Mouse (Mus musculus): ENCODE results near the gene Gm11034. TPM values are rescaled to one million over a fixed set of nuclear protein-coding genes. Genes with fewer than 3 reads are reported as not detected.

Gm11034 gene
- total RNA-seq, 4 experiments from 2014 or later: not detected

DNA sequence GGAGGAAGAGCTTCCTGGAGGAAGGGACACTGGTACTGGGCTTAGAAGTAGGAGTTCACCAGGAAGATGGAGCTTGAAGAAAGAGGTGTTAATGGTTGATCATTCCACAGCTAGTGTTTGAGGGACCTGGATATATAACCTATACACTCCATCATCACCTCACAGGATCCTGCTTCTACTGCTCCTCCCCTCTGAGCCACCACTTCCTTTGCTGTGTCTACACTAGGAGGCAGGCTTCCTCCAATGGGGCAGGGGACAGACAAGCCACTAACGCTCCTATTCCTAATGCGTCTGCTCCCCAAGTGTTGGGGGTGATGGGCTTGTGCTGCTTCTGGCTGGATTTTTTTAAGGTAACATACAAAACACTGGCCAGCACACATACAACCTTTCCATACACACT lies 2.7 kb downstream of the Gm11034 start:
- DNase-seq: no peak

- no peak for DNase-seq
Measured at GRCm38 (mm10) chr8:72210222-72210621, 3.2 kb downstream of the Gm11034 start.

DNA sequence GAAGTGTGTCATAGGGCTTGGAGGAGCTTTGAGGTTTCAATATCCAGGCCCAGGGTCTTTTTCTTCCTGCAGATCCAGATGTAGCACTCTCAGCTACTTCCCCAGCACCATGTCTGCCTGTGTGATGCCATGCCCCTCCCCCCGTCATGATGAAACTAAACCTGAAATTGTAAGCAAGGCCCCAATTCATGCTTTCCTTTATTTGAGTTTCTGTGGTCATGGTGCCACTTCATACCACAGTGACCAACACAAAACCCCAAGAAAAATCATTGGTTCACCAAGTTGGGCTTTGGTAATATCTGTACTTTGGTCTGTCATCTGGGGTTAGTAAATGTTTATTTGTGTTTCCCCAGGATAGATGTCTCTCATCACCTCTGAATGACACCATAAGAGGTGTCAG lies 4.9 kb downstream of the Gm11034 start:
- no peak for DNase-seq

GRCm38 (mm10) chr8:72197997-72198396 lies 15.4 kb downstream of the Gm11034 start:
- no peak for DNase-seq

GRCm38 (mm10) chr8:72192065-72192464 lies 21.4 kb downstream of the Gm11034 start:
- DNase-seq: no peak

DNA sequence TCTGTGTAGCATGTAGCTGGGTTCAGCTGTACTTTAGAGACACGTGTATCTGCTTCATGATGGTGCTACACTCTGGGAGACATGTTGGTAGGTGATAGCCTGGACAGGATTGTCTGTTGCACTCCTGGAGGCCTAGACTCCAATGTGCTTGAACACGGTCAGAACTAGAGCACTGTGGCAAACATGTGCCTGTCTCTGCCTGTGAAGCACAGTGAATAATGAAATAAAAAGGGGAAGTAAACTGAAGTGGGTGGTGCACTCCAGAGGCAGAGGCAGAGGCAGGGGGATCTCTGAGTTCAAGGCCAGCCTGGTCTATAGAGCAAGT lies 23.3 kb downstream of the Gm11034 start:
- no peak for DNase-seq

- no peak for DNase-seq
Measured at GRCm38 (mm10) chr8:72189417-72190214, 23.8 kb downstream of the Gm11034 start, which contains the start of gene Hsh2d. TSS of gene Hsh2d (plus strand) at chr8:72189638.

DNA sequence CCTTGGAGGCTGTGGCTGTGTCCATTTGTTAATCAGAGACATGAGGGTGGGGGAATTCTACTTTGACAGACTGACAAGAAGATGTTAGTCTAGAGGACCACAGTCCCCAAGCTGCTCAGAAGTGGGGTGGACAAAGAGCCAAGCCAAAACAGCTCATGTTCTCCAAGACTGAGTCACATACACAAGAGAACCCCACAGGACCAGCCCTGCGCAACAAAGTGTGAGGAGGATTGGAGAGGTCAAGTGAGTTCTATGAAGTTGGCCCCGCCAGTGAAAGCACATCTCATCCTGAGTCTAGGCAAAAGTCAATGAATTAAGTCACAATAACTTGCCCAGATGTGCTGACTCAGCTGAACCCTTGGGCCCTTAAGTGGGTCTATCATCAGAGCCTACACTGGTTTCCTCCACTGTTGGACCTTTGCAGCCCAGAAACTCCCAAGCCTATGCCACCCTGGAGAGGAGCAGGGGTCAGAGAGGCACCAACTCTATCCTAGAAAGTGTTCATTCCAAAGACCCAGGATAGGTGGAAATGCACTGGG lies 25.6 kb downstream of the Gm11034 start:
- DNase-seq: no peak

- DNase-seq: peak; percentile 25
Measured at GRCm38 (mm10) chr8:72183554-72184202, 29.8 kb downstream of the Gm11034 start.

DNA sequence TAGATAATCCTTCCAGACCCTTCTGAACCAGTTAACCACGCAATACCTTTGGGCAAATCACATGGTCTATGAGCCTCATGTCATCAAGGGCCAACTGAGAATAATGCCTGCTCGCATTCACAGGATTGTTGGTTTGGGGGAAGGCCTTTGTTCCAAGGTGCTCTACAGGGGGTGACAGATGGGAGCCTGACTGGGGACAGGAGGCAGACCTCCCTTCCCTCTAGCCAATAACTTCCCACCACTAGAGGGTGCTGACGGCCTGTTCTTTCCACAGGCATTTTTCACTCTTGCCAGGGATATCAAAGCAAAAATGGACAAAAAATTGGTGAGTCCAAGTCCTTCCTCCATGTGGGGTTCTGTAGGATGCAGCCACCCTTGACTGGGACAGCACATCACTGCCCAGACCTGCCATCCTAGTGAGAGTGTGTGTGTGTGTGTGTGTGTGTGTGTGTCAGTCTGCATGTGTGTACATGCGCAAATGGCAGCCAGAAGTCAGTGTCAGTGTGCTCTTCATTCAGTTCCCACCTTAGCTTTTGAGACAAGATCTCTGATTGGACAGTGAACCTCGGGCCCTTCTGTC lies 36.0 kb downstream of the Gm11034 start:
- DNase-seq: peak; percentile 51

DNA sequence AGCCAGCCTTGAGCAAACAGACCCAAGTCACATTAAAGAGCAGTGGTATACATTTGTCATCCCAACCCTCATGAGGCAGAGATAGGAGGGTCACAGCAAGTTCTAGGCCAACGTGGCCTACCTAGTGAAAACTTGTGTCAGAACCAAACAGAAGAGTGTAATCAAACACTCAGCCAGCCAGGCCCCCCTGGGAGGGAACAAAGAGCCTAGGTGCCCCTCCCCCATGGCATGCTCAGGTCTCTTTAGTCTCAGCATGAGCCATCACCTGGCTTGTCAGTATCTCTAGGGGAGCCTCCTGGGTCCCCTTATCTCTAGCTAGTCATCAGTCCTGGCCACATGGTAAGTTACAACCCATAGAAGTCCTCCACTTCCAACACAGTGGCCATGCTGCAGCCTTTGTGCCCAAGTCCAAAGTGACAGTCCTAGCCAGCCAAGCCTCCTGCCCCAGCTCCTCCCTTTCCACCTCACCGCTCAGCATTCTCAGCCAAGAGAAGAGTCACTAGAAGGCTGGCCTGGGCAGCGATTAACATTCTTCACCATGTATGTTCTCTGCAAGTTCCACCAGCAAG lies 43.7 kb downstream of the Gm11034 start:
- DNase-seq: no peak

DNA sequence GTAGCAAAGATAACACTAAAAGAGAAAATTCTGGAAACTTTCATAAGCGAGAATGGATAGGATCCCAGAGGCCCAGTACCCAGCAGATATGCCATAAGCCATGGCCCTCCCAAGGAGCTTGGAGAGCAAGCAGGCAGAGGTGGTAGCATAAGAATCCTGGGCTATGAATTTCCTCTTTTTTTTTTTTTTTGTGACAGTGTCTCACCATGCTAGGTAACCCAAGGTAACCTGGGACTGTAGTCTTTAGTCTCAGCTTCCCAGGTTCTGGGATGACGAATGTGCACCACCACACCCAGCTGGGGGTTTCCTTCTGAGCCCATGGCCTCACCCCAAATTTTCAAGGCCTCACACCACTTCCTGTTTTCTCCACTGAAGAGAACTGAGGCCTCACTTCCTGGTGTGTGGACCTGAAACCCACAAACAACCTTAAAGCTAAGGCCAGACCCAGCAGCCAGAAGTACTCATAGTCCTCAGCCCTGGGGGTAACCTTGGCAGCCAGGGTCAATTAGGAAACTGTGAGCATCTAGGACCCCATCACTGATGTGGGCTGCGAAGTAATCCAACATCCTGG lies 44.3 kb downstream of the Gm11034 start:
- no peak for DNase-seq

Other genes starting within 250 kb of the Gm11034 start
- 10 to 100 TPM in 2 of 4 experiments, 1 to 10 TPM in 2; 5.3 to 12.2 (median 8.6) TPM for gene Cyp4f18, start 204.0 kb downstream of the Gm11034 start, total RNA-seq (2022)
- gene Olfr372, start 172.4 kb downstream of the Gm11034 start, total RNA-seq (2022): not detected
- not detected for gene Olfr373, start 130.5 kb downstream of the Gm11034 start, total RNA-seq (2022)
- gene Olfr374, start 106.6 kb downstream of the Gm11034 start, total RNA-seq (2022): not detected
- 100 to 1,000 TPM; 133 to 158 (median 140) TPM for gene Tpm4, start 78.7 kb downstream of the Gm11034 start, total RNA-seq (2022)
- gene Rab8a, start 52.4 kb downstream of the Gm11034 start, total RNA-seq (2022): 10 to 100 TPM; 56.6 to 69.3 (median 61.7) TPM
- gene Hsh2d, start 24.0 kb downstream of the Gm11034 start, total RNA-seq (2022): under 1 TPM in 1 of 4 experiments, not detected in 3; 0.16 TPM
- gene Cib3, start 799 bp downstream of the Gm11034 start, total RNA-seq (2022): under 1 TPM in 1 of 4 experiments, not detected in 3; 0.20 TPM
- 10 to 100 TPM; 57.8 to 69.3 (median 65.2) TPM for gene Fam32a, start 6.1 kb upstream of the Gm11034 start, total RNA-seq (2022)
- gene Ap1m1, start 26.4 kb upstream of the Gm11034 start, total RNA-seq (2022): 10 to 100 TPM; 51.1 to 67.6 (median 57.4) TPM
- 1 to 10 TPM; 4.5 to 9.5 (median 7.9) TPM for gene Gm10282, start 91.6 kb upstream of the Gm11034 start, total RNA-seq (2022)
- 10 to 100 TPM; 30.7 to 44.2 (median 36.5) TPM for gene Klf2, start 105.4 kb upstream of the Gm11034 start, total RNA-seq (2022)
- gene Eps15l1, start 207.8 kb upstream of the Gm11034 start, total RNA-seq (2022): 10 to 100 TPM; 43.8 to 80.2 (median 57.1) TPM
- gene Calr3, start 230.2 kb upstream of the Gm11034 start, total RNA-seq (2022): 1 to 10 TPM; 3.0 to 3.8 (median 3.6) TPM
- 10 to 100 TPM in 2 of 4 experiments, 1 to 10 TPM in 2; 7.5 to 10.9 (median 9.4) TPM for gene 1700030K09Rik, start 230.2 kb upstream of the Gm11034 start, total RNA-seq (2022)

All from adrenal gland, adult 8-10 months (tissue).